Mouse (Mus musculus) lung, embryonic 14.5 days (tissue): ENCODE measurements around the gene Scn1b. TPM values are rescaled to one million over a fixed set of nuclear protein-coding genes. Genes with fewer than 3 reads are reported as not detected.

Experiments used
- ATAC-seq: fragments of 200-750 bp; cut with Nextera tagmentation; 2 replicates; pipeline ENCODE4 v1.8.0; 2017; ENCODE audit warnings: mild to moderate bottlenecking, moderate TSS enrichment, moderate library complexity; ENCODE audit not compliant: insufficient read depth
- DNase-seq: peaks from one replicate; pipeline ENCODE4 v3.0.0-alpha.2; 2015
- H3K27ac ChIP-seq: fragments of 300-500 bp; sonication (generic); 2 replicates; pipeline ENCODE4 v1.5.1; 2014; ENCODE audit warnings: low read depth, mild to moderate bottlenecking, moderate library complexity
- H3K27me3 ChIP-seq: fragments of 300-500 bp; sonication (generic); 2 replicates; pipeline ENCODE4 v1.6.1; 2014; ENCODE audit warnings: low read length, control low read depth; ENCODE audit not compliant: insufficient read depth
- H3K36me3 ChIP-seq: fragments of 300-500 bp; sonication (generic); 2 replicates; pipeline ENCODE4 v1.6.1; 2014; ENCODE audit warnings: control low read depth; ENCODE audit not compliant: insufficient read depth
- H3K4me1 ChIP-seq: fragments of 300-500 bp; sonication (generic); 2 replicates; pipeline ENCODE4 v1.6.1; 2014; ENCODE audit warnings: antibody characterized with exemption, control low read depth; ENCODE audit not compliant: insufficient read depth
- H3K4me2 ChIP-seq: fragments of 300-500 bp; sonication (generic); 2 replicates; pipeline ENCODE4 v1.6.1; 2014; ENCODE audit warnings: mild to moderate bottlenecking
- H3K4me3 ChIP-seq: fragments of 300-500 bp; sonication (generic); 2 replicates; pipeline ENCODE4 v1.5.1; 2014; ENCODE audit warnings: low read depth, low read length
- H3K9ac ChIP-seq: fragments of 300-500 bp; sonication (generic); 2 replicates; pipeline ENCODE4 v1.6.1; 2014
- H3K9me3 ChIP-seq: fragments of 300-500 bp; sonication (generic); 2 replicates; pipeline ENCODE4 v1.6.1; 2016; ENCODE audit warnings: low read depth, low read length, control low read depth
- CTCF ChIP-seq: IDR thresholded peaks from 2 replicates; pipeline ENCODE4 v1.5.1; 2016; ENCODE audit warnings: antibody characterized with exemption, low read depth
- WGBS: fragments of 180-500 bp; shearing (Covaris S2); extraction: QIAGEN DNeasy Blood & Tissue Kit; methylation state at CpG from one replicate; pipeline ENCODE4 v1.1.7; 2014; 5-methylcytosine and 5-hydroxymethylcytosine counted together
- polyA plus RNA-seq: library from polyadenylated mRNA; unstranded; fragments of >200 nt; fragmentation: Nextera tagmentation; extraction: Ambion mirVana; gene quantifications from 2 replicates; pipeline ENCODE4 v1.2.1, GENCODE M21; 2014

Scn1b gene
- polyA plus RNA-seq, 1 experiment from 2014 or later = 1.3 TPM

GRCm38 (mm10) chr7:31098697-31099611, 27.8 kb downstream of the Scn1b start:
- DNase-seq = no peak
- Histone ChIP-seq H3K36me3 (no peaks in the 10 kb centered on the region), H3K4me1 (no peaks in the 10 kb centered on the region), H3K27ac (no peak overlapping the region), H3K9me3 (no peaks in the 10 kb centered on the region), H3K4me3 (no peak overlapping the region), H3K27me3 (no peaks in the 10 kb centered on the region), H3K9ac (no peak overlapping the region), H3K4me2 (no peak overlapping the region)
- 76% methylated on average over 22 of the region's 22 CpGs for WGBS
- ATAC-seq = no peak
- peak; percentile 34 for TF ChIP-seq CTCF

GRCm38 (mm10) chr7:31097583-31098248, 29.1 kb downstream of the Scn1b start:
- WGBS = 41% methylated on average over 20 of the region's 20 CpGs
- Histone ChIP-seq H3K9ac (no peak overlapping the region), H3K9me3 (no peaks in the 10 kb centered on the region), H3K27me3 (no peaks in the 10 kb centered on the region), H3K27ac (no peak overlapping the region), H3K4me3 (peak overlapping the region; percentile 9; the same call in 1 of the 2 replicates), H3K4me1 (no peaks in the 10 kb centered on the region), H3K36me3 (no peaks in the 10 kb centered on the region), H3K4me2 (peak overlapping the region; percentile 40)
- ATAC-seq = peak; percentile 95
- DNase-seq = peak; percentile 98
- TF ChIP-seq CTCF = peak; percentile 98

- Histone ChIP-seq H3K4me3 (no peak overlapping the region), H3K36me3 (no peaks in the 10 kb centered on the region), H3K9ac (no peak overlapping the region), H3K4me2 (no peak overlapping the region), H3K9me3 (no peaks in the 10 kb centered on the region), H3K27ac (no peak overlapping the region), H3K27me3 (no peaks in the 10 kb centered on the region), H3K4me1 (no peaks in the 10 kb centered on the region)
- DNase-seq (no peak), ATAC-seq (no peak)
- 72% methylated on average over 9 of the region's 9 CpGs for WGBS
- TF ChIP-seq CTCF = no peak
These were observed 29.8 kb downstream of the Scn1b start for GRCm38 (mm10) chr7:31096892-31097564.

GRCm38 (mm10) chr7:31094774-31095501, 31.9 kb downstream of the Scn1b start:
- peak; percentile 55 for DNase-seq
- peak; percentile 14; the same call in 1 of the 2 replicates for TF ChIP-seq CTCF
- H3K27me3 ChIP-seq = no peaks in the 10 kb centered on the region
- no peak overlapping the region for H3K9ac ChIP-seq
- WGBS = 16% methylated on average over 12 of the region's 12 CpGs
- H3K27ac ChIP-seq = no peak overlapping the region
- no peak overlapping the region for H3K4me2 ChIP-seq
- no peaks in the 10 kb centered on the region for H3K4me1 ChIP-seq
- no peaks in the 10 kb centered on the region for H3K9me3 ChIP-seq
- no peak for ATAC-seq
- no peak overlapping the region for H3K4me3 ChIP-seq
- no peaks in the 10 kb centered on the region for H3K36me3 ChIP-seq

GRCm38 (mm10) chr7:31089721-31090120, 37.1 kb downstream of the Scn1b start:
- DNase-seq (no peak), ATAC-seq (no peak)
- H3K4me3 ChIP-seq = no peak overlapping the region
- no peaks in the 10 kb centered on the region for H3K36me3 ChIP-seq
- 76% methylated on average over 2 of the region's 2 CpGs for WGBS
- no peaks in the 10 kb centered on the region for H3K27me3 ChIP-seq
- no peak overlapping the region for H3K4me2 ChIP-seq
- H3K27ac ChIP-seq = no peak overlapping the region
- TF ChIP-seq CTCF = no peak
- no peaks in the 10 kb centered on the region for H3K9me3 ChIP-seq
- no peak overlapping the region for H3K9ac ChIP-seq
- no peaks in the 10 kb centered on the region for H3K4me1 ChIP-seq

GRCm38 (mm10) chr7:31088206-31088605, 38.6 kb downstream of the Scn1b start:
- Histone ChIP-seq H3K27ac (no peak overlapping the region), H3K9me3 (no peaks in the 10 kb centered on the region), H3K4me2 (no peak overlapping the region), H3K9ac (no peak overlapping the region), H3K36me3 (no peaks in the 10 kb centered on the region), H3K4me3 (no peak overlapping the region), H3K27me3 (no peaks in the 10 kb centered on the region), H3K4me1 (no peaks in the 10 kb centered on the region)
- 66% methylated on average over 3 of the region's 3 CpGs for WGBS
- DNase-seq (no peak), ATAC-seq (no peak)
- no peak for TF ChIP-seq CTCF
